Mouse (Mus musculus) liver, embryonic 13.5 days (tissue): ENCODE results near the gene Dact3. TPM values are rescaled to one million over a fixed set of nuclear protein-coding genes. Genes with fewer than 3 reads are reported as not detected.

Experiments
- ATAC-seq: fragments of 200-750 bp; cut with Nextera tagmentation; 2 replicates; pipeline ENCODE4 v1.8.0; 2017; ENCODE audit warnings: low read depth, mild to moderate bottlenecking, moderate number of reproducible peaks, moderate library complexity
- DNase-seq: peaks from one replicate; pipeline ENCODE4 v3.0.0; 2022
- H3K27ac ChIP-seq: fragments of 300-500 bp; sonication (generic); 2 replicates; pipeline ENCODE4 v1.5.1; 2015; ENCODE audit warnings: moderate library complexity, mild to moderate bottlenecking, inconsistent platforms
- H3K27me3 ChIP-seq: fragments of 300-500 bp; sonication (generic); 2 replicates; pipeline ENCODE4 v1.6.1; 2015; ENCODE audit warnings: mild to moderate bottlenecking, inconsistent platforms
- H3K36me3 ChIP-seq: fragments of 300-500 bp; sonication (generic); 2 replicates; pipeline ENCODE4 v1.6.1; 2015; ENCODE audit warnings: mild to moderate bottlenecking, inconsistent platforms
- H3K4me1 ChIP-seq: fragments of 300-500 bp; sonication (generic); replicated peaks from 2 replicates; pipeline ENCODE4 v1.6.1; 2015; ENCODE audit warnings: inconsistent platforms
- H3K4me2 ChIP-seq: fragments of 300-500 bp; sonication (generic); 2 replicates; pipeline ENCODE4 v1.6.1; 2015; ENCODE audit warnings: inconsistent platforms, mild to moderate bottlenecking, moderate library complexity
- H3K4me3 ChIP-seq: fragments of 300-500 bp; sonication (generic); replicated peaks from 2 replicates; pipeline ENCODE4 v1.5.1; 2015; ENCODE audit warnings: mild to moderate bottlenecking, inconsistent platforms
- H3K9ac ChIP-seq: fragments of 300-500 bp; sonication (generic); 2 replicates; pipeline ENCODE4 v1.6.1; 2015; ENCODE audit warnings: mild to moderate bottlenecking, inconsistent platforms
- H3K9me3 ChIP-seq: fragments of 300-500 bp; sonication (generic); replicated peaks from 2 replicates; pipeline ENCODE4 v1.6.1; 2016; ENCODE audit warnings: inconsistent platforms
- WGBS: fragments of 180-500 bp; shearing (Covaris S2); methylation state at CpG from one replicate; pipeline ENCODE4 v1.1.7; 2015; ENCODE audit not compliant: insufficient replicate concordance; 5-methylcytosine and 5-hydroxymethylcytosine counted together
- polyA plus RNA-seq: library from polyadenylated mRNA; unstranded; fragments of >200 nt; fragmentation: Nextera tagmentation; extraction: Ambion mirVana; gene quantifications from 2 replicates; pipeline ENCODE4 v1.2.1, GENCODE M21; 2015

Gene Dact3
- polyA plus RNA-seq, 1 experiment from 2014 or later, result 0.17 TPM

DNA sequence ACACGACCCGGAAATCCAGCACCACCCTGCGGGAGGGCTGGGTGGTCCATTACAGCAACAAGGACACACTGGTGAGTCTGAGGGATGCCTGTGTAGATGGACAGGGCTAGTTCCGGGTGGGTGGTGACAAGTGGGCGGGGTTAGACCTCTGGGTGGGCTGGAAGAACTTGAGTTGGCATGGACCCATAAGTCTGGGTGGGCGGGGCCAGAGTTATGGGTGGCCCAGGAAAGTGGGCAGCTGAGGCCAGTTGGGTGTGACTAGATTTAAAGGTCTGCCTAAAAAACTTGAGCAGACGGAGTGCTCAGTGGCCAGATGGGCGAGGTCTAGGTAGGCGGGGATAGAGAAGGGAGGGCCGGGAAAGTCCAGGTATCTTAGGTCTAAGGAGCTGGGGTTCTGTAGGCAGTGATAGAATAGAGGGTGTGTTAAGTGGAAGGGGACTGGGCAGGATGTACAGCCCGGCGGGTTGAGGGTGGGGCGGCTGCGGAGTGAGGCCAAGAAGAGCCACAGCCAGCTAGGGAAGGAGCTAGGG, 21.8 kb upstream of the Dact3 start:
- DNase-seq, result no peak
- no peak overlapping the region for H3K4me3 ChIP-seq
- no peak overlapping the region for H3K9ac ChIP-seq
- no peaks in the 10 kb centered on the region for H3K27me3 ChIP-seq
- H3K27ac ChIP-seq, result no peak overlapping the region
- peaks cover 58% of the 10 kb centered on the region for H3K36me3 ChIP-seq
- H3K4me2 ChIP-seq, result no peak overlapping the region
- no peaks in the 10 kb centered on the region for H3K9me3 ChIP-seq
- H3K4me1 ChIP-seq, result 0 out of 2 replicates have a peak, but pooled peaks cover 2% of the 10 kb centered on the region
- WGBS, result 77% methylated on average over 14 of the region's 14 CpGs
- ATAC-seq, result no peak

DNA sequence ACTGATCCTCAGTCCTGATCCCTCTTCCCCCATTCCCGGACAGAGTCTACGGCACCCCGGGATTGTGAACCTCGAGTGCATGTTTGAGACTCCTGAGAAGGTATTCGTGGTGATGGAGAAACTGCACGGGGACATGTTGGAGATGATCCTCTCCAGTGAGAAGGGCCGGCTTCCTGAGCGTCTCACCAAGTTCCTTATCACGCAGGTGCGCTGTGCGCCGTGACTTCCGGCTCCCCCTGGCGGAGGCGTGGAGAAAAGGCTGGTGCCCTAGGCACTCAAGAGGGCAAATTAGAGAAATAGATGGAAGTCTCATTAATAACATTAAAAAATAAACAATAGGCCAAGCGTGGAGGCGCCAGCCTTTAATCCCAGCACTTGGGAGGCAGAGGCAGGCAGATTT, 16.8 kb upstream of the Dact3 start:
- Histone ChIP-seq H3K9ac (no peak overlapping the region), H3K36me3 (peaks cover 39% of the 10 kb centered on the region), H3K9me3 (no peaks in the 10 kb centered on the region), H3K27ac (no peak overlapping the region), H3K27me3 (no peaks in the 10 kb centered on the region), H3K4me3 (no peak overlapping the region), H3K4me1 (0 out of 2 replicates have a peak, but pooled peaks cover 2% of the 10 kb centered on the region), H3K4me2 (no peak overlapping the region)
- peak; percentile 33 for DNase-seq
- WGBS, result 43% methylated on average over 17 of the region's 17 CpGs
- ATAC-seq, result peak; percentile 18; the same call in 1 of the 2 replicates

DNA sequence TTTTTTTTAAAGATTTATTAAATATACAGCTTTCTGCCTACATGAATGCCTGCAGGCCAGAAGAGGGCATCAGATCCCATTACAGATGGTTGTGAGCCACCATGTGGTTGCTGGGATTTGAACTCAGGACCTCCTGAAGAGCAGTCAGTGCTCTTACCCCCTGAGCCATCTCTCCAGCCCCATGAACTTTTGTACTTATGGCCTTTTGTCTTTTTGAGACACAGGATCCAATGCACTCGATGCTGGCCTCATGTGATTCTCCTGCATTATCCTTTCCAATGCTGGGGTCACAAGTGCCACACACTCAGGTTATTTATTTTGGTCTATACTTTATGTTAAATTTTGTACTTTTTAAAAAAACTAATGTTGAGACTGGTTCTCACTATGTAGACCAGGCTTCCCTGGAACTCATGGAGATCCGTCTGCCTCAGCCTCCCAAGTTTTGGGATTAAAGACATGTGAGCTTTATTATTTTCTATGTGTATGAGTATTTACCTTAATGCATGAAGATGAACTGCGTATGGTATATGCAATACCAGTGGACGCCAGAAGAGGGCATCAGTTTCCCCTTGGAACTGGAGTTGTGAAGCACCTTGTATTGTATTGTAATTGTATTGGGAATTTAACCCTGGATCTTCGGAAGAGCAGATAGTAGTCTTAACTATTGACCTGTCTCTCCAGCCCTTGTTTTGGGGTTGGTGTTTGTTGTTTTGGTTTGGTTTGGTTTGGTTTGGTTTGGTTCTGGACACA, 15.0 kb upstream of the Dact3 start:
- Histone ChIP-seq H3K36me3 (peaks cover 37% of the 10 kb centered on the region), H3K9me3 (no peaks in the 10 kb centered on the region), H3K27me3 (no peaks in the 10 kb centered on the region), H3K27ac (no peak overlapping the region), H3K4me2 (no peak overlapping the region), H3K9ac (no peak overlapping the region), H3K4me3 (no peak overlapping the region), H3K4me1 (0 out of 2 replicates have a peak, but pooled peaks cover 2% of the 10 kb centered on the region)
- no peak for DNase-seq
- 24% methylated on average over 5 of the region's 5 CpGs for WGBS
- ATAC-seq, result no peak

DNA sequence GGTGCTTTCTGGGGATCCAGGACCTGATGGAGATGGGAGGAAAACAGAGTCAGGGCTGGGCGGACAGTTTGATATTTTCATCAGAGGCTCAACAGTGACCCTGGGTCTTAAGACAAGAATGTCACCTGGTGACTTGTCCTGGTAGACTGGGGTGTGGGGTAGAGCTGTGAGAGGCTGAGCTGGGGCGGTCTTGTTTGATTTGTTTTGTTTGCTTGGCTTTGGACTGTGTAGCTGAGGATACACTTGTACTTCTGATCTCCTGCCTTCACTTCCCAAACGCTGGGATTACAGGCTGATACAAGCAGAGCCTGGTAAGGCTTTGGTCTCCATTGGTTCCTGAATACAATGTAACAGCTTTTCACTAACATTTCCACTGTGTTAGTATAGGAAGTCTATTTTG, 7.6 kb upstream of the Dact3 start:
- H3K9ac ChIP-seq, result no peak overlapping the region
- H3K4me1 ChIP-seq, result peaks cover 14% of the 10 kb centered on the region
- 62% methylated on average over 3 of the region's 3 CpGs for WGBS
- no peaks in the 10 kb centered on the region for H3K9me3 ChIP-seq
- peak overlapping the region; percentile 50 for H3K27ac ChIP-seq
- DNase-seq (no peak), ATAC-seq (peak; percentile 42; the same call in 1 of the 2 replicates)
- H3K27me3 ChIP-seq, result no peaks in the 10 kb centered on the region
- peaks cover 23% of the 10 kb centered on the region; the same call in 1 of the 2 replicates for H3K36me3 ChIP-seq
- no peak overlapping the region for H3K4me2 ChIP-seq
- no peak overlapping the region for H3K4me3 ChIP-seq

DNA sequence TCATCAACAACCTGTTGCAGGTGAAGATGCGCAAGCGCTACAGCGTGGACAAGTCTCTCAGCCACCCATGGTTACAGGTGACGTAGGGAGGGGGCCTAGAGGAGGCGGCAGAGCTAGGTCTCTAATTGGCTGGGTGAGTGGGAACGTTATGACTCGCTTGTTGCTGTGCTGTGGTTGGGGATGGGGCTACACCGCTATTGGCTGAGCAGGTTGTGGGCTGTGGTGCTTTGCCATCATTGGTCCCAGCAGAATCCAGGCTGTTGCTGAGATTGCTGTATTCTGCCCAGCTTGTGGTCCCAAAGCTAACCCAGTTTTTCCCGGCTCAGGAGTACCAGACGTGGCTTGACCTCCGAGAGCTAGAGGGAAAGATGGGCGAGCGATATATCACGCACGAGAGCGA, 5.6 kb upstream of the Dact3 start:
- no peak overlapping the region for H3K4me2 ChIP-seq

DNA sequence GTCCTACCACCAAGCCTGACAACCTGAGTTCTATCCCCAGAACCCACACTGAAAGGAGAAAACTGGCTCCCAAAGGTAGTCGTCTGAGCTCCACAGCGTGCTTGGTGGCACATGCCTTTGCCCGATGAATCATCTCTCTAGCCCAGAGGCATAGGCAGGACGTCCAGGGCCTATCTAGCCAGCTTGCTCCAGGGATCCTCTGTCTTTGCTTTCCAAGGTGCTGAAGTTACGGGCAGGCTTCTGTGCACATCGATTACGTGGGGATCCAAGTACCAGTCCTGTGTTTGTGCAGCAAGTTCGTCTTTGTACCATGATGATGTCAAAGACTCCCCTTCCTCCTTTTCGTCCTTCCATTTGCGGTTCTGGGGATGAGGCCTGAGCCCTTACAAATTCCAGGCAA, 3.5 kb upstream of the Dact3 start:
- no peak for DNase-seq
- peaks cover 13% of the 10 kb centered on the region for H3K27me3 ChIP-seq
- no peak overlapping the region for H3K4me3 ChIP-seq
- ATAC-seq, result no peak
- no peak overlapping the region for H3K27ac ChIP-seq
- 76% methylated on average over 10 of the region's 10 CpGs for WGBS
- H3K9ac ChIP-seq, result no peak overlapping the region
- peaks cover 38% of the 10 kb centered on the region for H3K4me1 ChIP-seq
- H3K4me2 ChIP-seq, result no peak overlapping the region
- H3K36me3 ChIP-seq, result peaks cover 5% of the 10 kb centered on the region; the same call in 1 of the 2 replicates
- no peaks in the 10 kb centered on the region for H3K9me3 ChIP-seq

More for the DNA sequence above, 5.6 kb upstream of the Dact3 start:
- Histone ChIP-seq H3K27me3 (no peaks in the 10 kb centered on the region), H3K36me3 (peaks cover 15% of the 10 kb centered on the region; the same call in 1 of the 2 replicates), H3K4me1 (peaks cover 21% of the 10 kb centered on the region), H3K9me3 (no peaks in the 10 kb centered on the region), H3K9ac (no peak overlapping the region), H3K27ac (no peak overlapping the region), H3K4me3 (no peak overlapping the region)
- ATAC-seq, result peak; percentile 35; the same call in 1 of the 2 replicates
- DNase-seq, result no peak
- WGBS, result 74% methylated on average over 16 of the region's 16 CpGs

DNA sequence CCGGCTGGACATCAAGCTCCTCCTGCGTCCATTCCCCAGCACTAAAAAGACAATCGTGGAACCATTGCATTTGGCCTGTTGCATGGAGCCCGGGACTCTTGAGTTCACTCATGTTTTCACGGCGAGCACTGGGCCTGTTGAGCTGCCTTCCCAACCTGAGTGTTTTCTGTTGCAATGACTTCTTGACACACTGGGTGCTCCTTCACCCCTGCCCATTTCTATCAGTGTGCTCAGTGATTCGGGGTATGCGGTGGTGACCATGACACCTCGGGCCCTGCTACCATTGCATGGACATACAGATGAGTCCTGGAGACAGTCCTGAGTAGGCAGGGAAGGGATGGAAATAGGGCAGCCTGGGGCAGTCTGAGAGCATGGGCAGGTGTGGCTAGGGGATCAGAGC, 2.6 kb upstream of the Dact3 start:
- H3K4me1 ChIP-seq, result peaks cover 34% of the 10 kb centered on the region
- 80% methylated on average over 9 of the region's 9 CpGs for WGBS
- H3K27me3 ChIP-seq, result peaks cover 20% of the 10 kb centered on the region
- DNase-seq (no peak), ATAC-seq (no peak)
- H3K9me3 ChIP-seq, result no peaks in the 10 kb centered on the region
- no peak overlapping the region for H3K4me3 ChIP-seq
- no peak overlapping the region for H3K27ac ChIP-seq
- H3K4me2 ChIP-seq, result no peak overlapping the region
- H3K9ac ChIP-seq, result no peak overlapping the region
- H3K36me3 ChIP-seq, result peaks cover 5% of the 10 kb centered on the region; the same call in 1 of the 2 replicates

DNA sequence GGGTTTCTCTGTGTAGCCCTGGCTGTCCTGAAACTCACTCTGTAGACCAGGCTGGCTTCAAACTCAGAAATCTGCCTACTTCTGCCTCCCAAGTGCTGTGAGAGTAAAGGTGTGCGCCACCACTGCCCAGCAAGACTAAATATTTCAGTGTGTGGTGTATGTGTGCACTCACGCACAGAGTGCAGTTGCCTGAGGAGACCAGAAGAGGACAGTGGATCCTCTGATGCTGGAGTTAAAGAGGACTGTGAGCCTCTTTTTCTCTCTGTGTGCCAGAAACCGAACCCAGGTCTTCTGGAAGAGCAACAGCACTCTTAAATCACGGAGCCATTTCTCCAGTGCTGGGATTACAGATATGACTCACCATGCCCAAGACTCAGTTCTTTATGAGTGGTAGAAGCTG, 1.7 kb upstream of the Dact3 start:
- H3K27ac ChIP-seq, result no peak overlapping the region
- no peak overlapping the region for H3K4me2 ChIP-seq
- DNase-seq, result no peak
- no peak overlapping the region for H3K4me3 ChIP-seq
- H3K36me3 ChIP-seq, result peaks cover 4% of the 10 kb centered on the region; the same call in 1 of the 2 replicates
- 74% methylated on average over 4 of the region's 4 CpGs for WGBS
- no peak overlapping the region for H3K9ac ChIP-seq
- no peaks in the 10 kb centered on the region for H3K9me3 ChIP-seq
- peaks cover 20% of the 10 kb centered on the region for H3K27me3 ChIP-seq
- no peak for ATAC-seq
- H3K4me1 ChIP-seq, result peaks cover 31% of the 10 kb centered on the region

DNA sequence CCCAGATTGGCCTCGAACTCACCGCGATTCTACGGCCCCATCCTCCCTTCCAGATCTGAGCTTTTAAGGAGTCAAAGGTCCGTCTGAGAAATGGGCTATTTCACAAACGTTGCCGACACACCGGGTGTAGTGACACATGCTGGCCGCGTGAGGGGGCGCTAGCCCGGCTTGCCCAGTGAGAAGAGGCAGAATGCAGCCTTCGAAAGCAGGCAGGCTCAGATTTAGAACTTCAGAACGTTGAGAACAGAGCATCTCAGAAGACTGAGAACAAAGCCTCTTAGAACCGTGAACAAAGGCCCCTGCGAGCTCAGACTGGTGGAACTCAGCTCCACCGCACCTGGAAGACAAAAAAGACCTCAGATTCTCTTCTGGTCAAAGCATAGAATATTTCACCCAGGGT, 927 bp upstream of the Dact3 start:
- H3K4me3 ChIP-seq, result peak overlapping the region; percentile 41
- WGBS, result 3% methylated on average over 17 of the region's 17 CpGs
- DNase-seq (peak; percentile 68), ATAC-seq (no peak)
- H3K9ac ChIP-seq, result 0 out of 2 replicates have a peak overlapping the region, but pooled peaks have one; percentile 28
- H3K4me2 ChIP-seq, result peak overlapping the region; percentile 97
- no peaks in the 10 kb centered on the region for H3K9me3 ChIP-seq
- peaks cover 31% of the 10 kb centered on the region for H3K4me1 ChIP-seq
- H3K36me3 ChIP-seq, result 0 out of 2 replicates have a peak, but pooled peaks cover 2% of the 10 kb centered on the region
- peaks cover 20% of the 10 kb centered on the region for H3K27me3 ChIP-seq
- H3K27ac ChIP-seq, result peak overlapping the region; percentile 74

DNA sequence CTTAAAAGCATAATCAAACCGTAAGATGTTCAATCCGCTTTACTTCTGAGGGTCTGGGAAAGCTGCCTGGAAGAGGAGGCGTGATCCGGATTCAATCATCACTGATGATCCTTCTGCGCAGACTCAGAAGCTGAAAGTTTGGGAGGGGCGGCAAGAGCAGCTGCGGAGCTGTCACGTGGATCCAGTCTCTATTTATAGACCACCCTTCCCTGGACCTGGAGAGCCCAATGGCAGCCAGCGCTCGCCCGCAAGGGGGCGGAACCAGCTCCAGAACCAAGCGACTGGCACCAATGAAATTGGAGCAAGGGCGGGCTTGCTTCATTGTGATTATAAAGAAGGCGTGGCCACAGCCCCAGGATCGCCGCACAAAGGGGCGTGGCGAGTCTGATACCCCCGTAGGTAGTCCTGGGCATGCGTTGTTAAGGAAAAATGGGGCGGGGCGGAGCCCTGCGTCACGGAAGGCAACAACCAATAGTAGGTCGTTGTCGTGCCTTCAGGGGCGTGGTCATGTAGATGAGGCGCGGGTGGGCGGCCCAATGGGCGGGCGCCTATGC, 284 bp upstream of the Dact3 start:
- DNase-seq, result peak; percentile 98
- ATAC-seq, result peak; percentile 96

DNA sequence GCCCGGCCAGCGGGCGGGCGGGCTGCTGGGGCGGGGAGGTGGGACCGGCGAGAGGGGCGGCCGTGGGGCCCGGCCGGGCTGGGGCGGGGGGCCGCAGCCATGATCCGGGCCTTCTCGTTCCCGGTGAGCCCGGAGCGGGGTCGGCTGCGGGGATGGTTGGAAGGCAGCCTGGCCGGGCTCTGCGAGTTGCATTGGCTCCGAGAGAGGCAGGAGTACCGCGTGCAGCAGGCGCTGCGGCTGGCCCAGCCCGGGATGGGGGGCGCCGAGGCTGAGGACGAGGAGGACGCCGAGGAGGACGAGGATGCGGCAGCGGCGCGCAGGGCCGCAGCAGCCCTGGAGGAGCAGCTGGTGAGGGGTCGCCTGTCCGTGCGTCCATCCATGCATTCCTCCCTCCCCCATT, 209 bp downstream of the Dact3 start:
- ATAC-seq (no peak), DNase-seq (no peak)
- Histone ChIP-seq H3K4me2 (peak overlapping the region; percentile 97), H3K9me3 (no peaks in the 10 kb centered on the region), H3K4me1 (peaks cover 31% of the 10 kb centered on the region), H3K9ac (peak overlapping the region; percentile 74), H3K36me3 (0 out of 2 replicates have a peak, but pooled peaks cover 2% of the 10 kb centered on the region), H3K4me3 (peak overlapping the region; percentile 67), H3K27me3 (peaks cover 22% of the 10 kb centered on the region), H3K27ac (peak overlapping the region; percentile 23)
- 1% methylated on average over 42 of the region's 42 CpGs for WGBS

More for the DNA sequence above, 284 bp upstream of the Dact3 start:
- Histone ChIP-seq H3K27me3 (peaks cover 20% of the 10 kb centered on the region), H3K4me2 (peak overlapping the region; percentile 97), H3K9me3 (no peaks in the 10 kb centered on the region), H3K4me3 (peak overlapping the region; percentile 67), H3K4me1 (peaks cover 26% of the 10 kb centered on the region), H3K27ac (peak overlapping the region; percentile 74; the same call in 1 of the 2 replicates), H3K36me3 (0 out of 2 replicates have a peak, but pooled peaks cover 2% of the 10 kb centered on the region), H3K9ac (0 out of 2 replicates have a peak overlapping the region, but pooled peaks have one; percentile 28)
- WGBS, result under 1% methylated on average over 33 of the region's 33 CpGs
